Mouse (Mus musculus) liver, embryonic 12.5 days (tissue): ENCODE measurements around the gene Dnpep. TPM values are rescaled to one million over a fixed set of nuclear protein-coding genes. Genes with fewer than 3 reads are reported as not detected.

Experiments used
- ATAC-seq: fragments of 200-750 bp; cut with Nextera tagmentation; 2 replicates; pipeline ENCODE4 v1.8.0; 2017; ENCODE audit warnings: moderate number of reproducible peaks, mild to moderate bottlenecking, moderate library complexity
- H3K27ac ChIP-seq: fragments of 300-500 bp; sonication (generic); 2 replicates; pipeline ENCODE4 v1.5.1; 2016; ENCODE audit warnings: mild to moderate bottlenecking
- H3K27me3 ChIP-seq: fragments of 300-500 bp; sonication (generic); replicated peaks from 2 replicates; pipeline ENCODE4 v1.6.1; 2016; ENCODE audit warnings: mild to moderate bottlenecking, moderate library complexity
- H3K36me3 ChIP-seq: fragments of 300-500 bp; sonication (generic); 2 replicates; pipeline ENCODE4 v1.6.1; 2016; ENCODE audit warnings: mild to moderate bottlenecking, moderate library complexity
- H3K4me1 ChIP-seq: fragments of 300-500 bp; sonication (generic); 2 replicates; pipeline ENCODE4 v1.6.1; 2016
- H3K4me2 ChIP-seq: fragments of 300-500 bp; sonication (generic); 2 replicates; pipeline ENCODE4 v1.6.1; 2016; ENCODE audit warnings: mild to moderate bottlenecking, moderate library complexity
- H3K4me3 ChIP-seq: fragments of 300-500 bp; sonication (generic); 2 replicates; pipeline ENCODE4 v1.5.1; 2016; ENCODE audit warnings: mild to moderate bottlenecking, moderate library complexity
- H3K9ac ChIP-seq: fragments of 300-500 bp; sonication (generic); 2 replicates; pipeline ENCODE4 v1.6.1; 2016; ENCODE audit warnings: mild to moderate bottlenecking, moderate library complexity
- H3K9me3 ChIP-seq: fragments of 300-500 bp; sonication (generic); replicated peaks from 2 replicates; pipeline ENCODE4 v1.6.1; 2016; ENCODE audit warnings: mild to moderate bottlenecking, moderate library complexity
- WGBS: fragments of 180-500 bp; shearing (Covaris S2); methylation state at CpG from one replicate; pipeline ENCODE4 v1.1.7; 2016; ENCODE audit not compliant: insufficient replicate concordance; 5-methylcytosine and 5-hydroxymethylcytosine counted together
- polyA plus RNA-seq: library from polyadenylated mRNA; unstranded; fragments of >200 nt; fragmentation: Nextera tagmentation; extraction: Ambion mirVana; gene quantifications from 2 replicates; pipeline ENCODE4 v1.2.1, GENCODE M21; 2016

The Dnpep gene
- polyA plus RNA-seq, 1 experiment from 2014 or later: 66.3 TPM

DNA sequence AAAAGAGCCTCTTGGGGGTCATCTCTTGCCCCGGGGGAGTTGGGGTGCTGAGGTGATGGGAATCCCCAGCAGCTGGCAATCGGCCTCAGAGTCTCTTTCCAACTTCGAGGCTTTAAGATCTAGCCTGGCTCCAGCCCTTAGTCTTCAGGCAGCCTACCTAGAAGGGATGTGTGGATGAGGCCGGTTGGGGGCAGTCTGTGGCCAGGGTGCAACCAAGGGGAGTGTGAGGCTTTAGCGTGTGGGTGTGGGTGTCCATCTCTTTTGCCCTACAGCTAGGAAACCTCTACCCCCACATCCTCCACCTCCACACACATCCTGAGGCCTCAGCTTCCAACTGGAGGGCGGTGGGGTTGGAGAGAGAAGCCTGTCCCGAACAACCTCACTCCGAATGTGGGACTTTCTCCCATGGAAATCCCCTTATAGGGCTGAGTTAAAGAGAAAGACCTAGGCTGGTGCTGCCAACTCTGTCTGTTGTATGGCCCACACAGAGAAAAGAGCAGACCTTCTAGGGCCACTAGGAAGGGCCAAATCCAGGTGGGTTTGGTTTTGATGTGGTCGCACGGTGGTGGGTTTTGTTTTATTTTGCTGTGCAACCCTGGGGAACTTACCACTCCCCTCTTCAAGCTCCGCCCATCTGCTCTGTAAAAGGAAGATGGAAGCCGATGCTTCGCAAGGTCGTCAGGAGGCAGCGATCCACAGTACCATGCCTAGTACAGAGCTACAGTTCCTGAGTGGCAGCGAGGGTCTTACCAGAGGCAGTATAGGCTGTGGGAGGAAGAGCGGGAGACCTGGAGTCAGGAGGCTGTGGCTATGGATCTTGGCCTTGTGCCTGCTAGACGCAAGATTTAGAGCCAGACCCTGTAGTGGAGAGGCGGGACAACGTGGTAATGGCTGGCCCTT lies 27.5 kb upstream of the Dnpep start:
- Histone ChIP-seq H3K4me3 (no peak overlapping the region), H3K9ac (no peak overlapping the region), H3K27ac (no peak overlapping the region), H3K4me2 (no peak overlapping the region), H3K9me3 (no peaks in the 10 kb centered on the region), H3K36me3 (no peaks in the 10 kb centered on the region), H3K27me3 (peaks cover 67% of the 10 kb centered on the region), H3K4me1 (peaks cover 12% of the 10 kb centered on the region; the same call in 1 of the 2 replicates)
- no peak for ATAC-seq
- 31% methylated on average over 20 of the region's 20 CpGs for WGBS

DNA sequence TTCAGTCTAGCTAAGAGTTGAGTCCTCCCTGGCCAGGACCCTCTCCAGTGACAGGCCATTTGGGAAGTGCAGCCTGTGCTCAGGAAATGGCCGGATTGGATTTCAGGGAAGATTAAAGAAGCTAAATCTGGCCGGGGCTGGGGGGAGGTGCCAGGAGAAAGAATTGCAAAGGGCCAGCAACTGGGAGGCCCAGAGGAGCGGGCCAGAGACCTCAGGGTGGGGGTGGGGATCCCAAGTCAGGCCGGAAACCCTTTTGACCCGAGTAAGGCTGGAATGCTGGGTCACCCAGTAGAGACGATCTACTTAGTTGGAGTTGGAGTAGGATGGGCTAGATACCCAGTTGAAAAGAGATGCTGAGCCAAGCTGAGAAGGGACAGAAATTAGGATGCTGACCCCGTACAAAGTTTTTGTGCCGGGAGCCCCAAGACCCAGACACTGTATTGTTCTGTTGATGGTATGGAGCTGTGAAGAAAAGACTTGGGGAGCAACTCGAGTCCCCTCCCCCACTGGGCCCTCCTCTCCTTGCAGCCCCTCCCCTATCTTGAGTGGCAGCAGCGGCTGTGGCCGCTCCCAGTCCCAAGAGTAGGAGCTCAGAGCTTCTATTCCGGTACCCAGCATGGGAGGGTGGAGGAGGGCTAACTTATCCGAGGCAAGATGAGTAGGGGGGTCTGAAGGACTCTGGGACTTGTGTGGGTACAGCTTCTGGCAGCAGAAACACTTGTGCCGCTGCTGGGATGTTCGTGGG lies 26.7 kb upstream of the Dnpep start:
- H3K4me1 ChIP-seq: peaks cover 12% of the 10 kb centered on the region; the same call in 1 of the 2 replicates
- peak; percentile 13; the same call in 1 of the 2 replicates for ATAC-seq
- H3K27ac ChIP-seq: no peak overlapping the region; the same call in 1 of the 2 replicates
- peaks cover 73% of the 10 kb centered on the region for H3K27me3 ChIP-seq
- WGBS: 13% methylated on average over 15 of the region's 15 CpGs
- no peak overlapping the region for H3K9ac ChIP-seq
- H3K9me3 ChIP-seq: no peaks in the 10 kb centered on the region
- H3K4me2 ChIP-seq: no peak overlapping the region
- H3K4me3 ChIP-seq: no peak overlapping the region
- no peaks in the 10 kb centered on the region for H3K36me3 ChIP-seq

DNA sequence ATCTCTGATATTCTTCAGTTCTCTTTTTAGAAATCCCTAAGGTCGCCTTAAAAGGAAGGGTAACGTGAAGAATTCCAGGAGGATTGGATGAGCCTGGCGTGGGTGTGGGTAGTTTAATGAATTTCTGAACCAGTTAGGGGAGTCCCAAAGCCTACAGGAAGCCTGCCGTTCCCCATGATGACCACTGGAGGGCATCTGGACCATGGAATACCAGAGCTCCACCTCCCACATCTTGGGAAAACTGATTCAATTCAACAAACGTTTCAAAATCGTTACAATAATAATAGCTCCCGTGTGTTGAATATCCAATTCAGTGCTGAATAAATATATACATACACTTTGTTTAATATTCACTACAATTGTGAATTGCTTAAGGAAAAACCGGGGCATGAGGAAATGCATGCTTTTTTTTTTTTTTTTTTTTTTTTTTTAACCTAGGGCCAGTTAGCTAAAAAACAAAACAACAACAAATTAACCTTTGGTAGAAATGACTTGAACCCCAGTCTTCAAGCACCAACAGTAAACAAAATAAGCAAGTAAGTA lies 25.2 kb upstream of the Dnpep start:
- peaks cover 12% of the 10 kb centered on the region; the same call in 1 of the 2 replicates for H3K4me1 ChIP-seq
- H3K36me3 ChIP-seq: no peaks in the 10 kb centered on the region
- ATAC-seq: no peak

DNA sequence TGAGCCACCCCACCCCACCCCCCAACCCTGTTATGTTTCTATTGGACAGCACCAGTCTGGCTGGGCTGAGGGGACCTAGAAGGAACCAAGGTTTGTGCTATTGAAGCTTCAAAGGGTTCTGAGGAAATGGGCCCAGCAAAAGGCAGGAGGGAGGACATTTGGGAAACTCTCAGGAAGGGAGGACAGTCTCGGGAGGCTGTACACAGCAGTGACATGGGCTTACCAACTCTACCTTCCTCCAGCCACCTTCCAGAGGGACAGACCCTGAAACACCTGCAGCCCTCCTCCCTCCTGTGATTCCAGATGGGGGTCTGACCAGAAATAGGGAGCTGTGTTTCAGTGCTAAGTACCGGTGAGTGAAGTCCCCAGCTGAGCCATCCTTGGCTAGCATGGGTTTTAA lies 22.7 kb upstream of the Dnpep start:
- Histone ChIP-seq H3K9ac (no peak overlapping the region), H3K36me3 (no peaks in the 10 kb centered on the region), H3K27me3 (peaks cover 63% of the 10 kb centered on the region), H3K4me3 (no peak overlapping the region), H3K4me2 (no peak overlapping the region), H3K9me3 (no peaks in the 10 kb centered on the region), H3K4me1 (peaks cover 19% of the 10 kb centered on the region), H3K27ac (no peak overlapping the region)
- no peak for ATAC-seq
- 66% methylated on average over 2 of the region's 2 CpGs for WGBS

More for the DNA sequence above, 25.2 kb upstream of the Dnpep start:
- H3K4me2 ChIP-seq: no peak overlapping the region
- WGBS: 1% methylated on average over 8 of the region's 8 CpGs
- H3K27ac ChIP-seq: no peak overlapping the region
- no peaks in the 10 kb centered on the region for H3K9me3 ChIP-seq
- H3K9ac ChIP-seq: no peak overlapping the region
- no peak overlapping the region for H3K4me3 ChIP-seq
- H3K27me3 ChIP-seq: peaks cover 81% of the 10 kb centered on the region

DNA sequence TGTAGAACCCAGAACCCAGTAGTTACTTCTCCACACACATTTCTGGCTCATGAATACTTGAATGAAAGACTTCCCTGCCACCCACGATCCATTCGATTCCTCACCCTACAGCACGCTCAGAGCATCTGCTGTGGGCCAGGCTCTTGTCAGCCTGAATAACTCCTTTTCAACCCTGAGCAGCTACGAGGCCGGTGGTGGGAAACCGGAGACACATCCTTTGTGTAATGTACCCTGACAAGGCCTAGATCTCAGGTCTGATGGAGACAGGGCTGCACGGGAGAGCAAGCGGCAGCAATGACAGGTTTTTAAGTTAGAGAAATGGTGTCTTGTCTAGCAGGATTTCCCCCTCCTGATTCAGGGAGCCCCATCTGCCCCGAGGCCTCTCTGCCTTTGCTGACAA lies 21.5 kb upstream of the Dnpep start:
- Histone ChIP-seq H3K27ac (no peak overlapping the region), H3K4me3 (no peak overlapping the region), H3K4me2 (no peak overlapping the region), H3K4me1 (peaks cover 9% of the 10 kb centered on the region), H3K36me3 (no peaks in the 10 kb centered on the region), H3K27me3 (peaks cover 58% of the 10 kb centered on the region), H3K9me3 (no peaks in the 10 kb centered on the region), H3K9ac (no peak overlapping the region)
- 63% methylated on average over 9 of the region's 9 CpGs for WGBS
- ATAC-seq: no peak

DNA sequence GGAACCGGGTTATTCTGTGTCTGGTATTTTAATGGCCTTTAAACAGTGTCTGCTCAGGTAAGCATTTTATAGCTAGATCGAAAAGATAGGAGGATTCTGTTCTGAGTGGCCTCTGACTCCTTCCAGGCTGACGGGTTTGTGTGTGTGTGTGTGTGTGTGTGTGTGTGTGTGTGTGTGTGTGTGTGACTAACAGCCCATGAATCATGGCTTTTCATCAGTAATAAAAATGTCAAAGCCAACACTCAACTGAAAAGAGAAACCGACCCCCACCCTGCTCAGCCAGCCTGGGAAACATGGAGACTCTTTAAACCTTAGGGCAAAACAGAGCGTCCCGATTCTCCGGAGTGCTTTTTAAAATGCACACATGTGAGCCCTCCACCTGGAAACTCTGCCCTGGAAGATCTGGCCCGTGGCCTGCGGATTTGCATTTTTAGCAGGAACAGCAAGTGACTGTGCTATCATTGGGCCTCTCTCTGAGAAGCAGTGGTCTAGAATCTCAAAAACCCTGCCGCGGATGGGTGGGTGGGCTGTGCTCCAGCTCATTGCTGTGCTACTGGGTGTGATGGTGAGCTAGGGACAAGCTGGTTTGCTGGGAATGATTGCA lies 20.4 kb upstream of the Dnpep start:
- Histone ChIP-seq H3K27ac (no peak overlapping the region), H3K4me2 (no peak overlapping the region), H3K9ac (no peak overlapping the region), H3K36me3 (no peaks in the 10 kb centered on the region), H3K9me3 (no peaks in the 10 kb centered on the region), H3K27me3 (peaks cover 47% of the 10 kb centered on the region), H3K4me3 (no peak overlapping the region), H3K4me1 (peaks cover 9% of the 10 kb centered on the region)
- ATAC-seq: no peak
- WGBS: 45% methylated on average over 11 of the region's 11 CpGs

DNA sequence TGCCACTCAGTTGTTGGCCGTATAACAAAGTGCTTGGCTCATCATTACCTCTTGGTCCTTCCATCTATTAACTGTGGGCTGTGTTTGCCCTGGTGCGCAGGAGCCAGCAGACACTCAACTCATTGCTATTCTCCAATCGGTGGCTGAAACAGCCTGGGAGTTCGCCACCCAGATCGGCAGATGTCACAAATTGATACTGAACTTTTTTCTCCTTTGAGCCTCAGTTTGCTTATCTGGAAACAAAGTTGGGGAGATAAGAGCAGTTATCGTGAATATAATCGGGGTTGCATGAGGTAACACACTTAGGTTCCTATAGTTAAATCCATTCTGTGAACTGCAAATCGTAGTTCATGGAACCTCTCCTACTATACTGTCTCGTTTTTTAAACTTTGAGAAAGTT lies 19.3 kb upstream of the Dnpep start:
- WGBS: 46% methylated on average over 9 of the region's 9 CpGs
- no peaks in the 10 kb centered on the region for H3K9me3 ChIP-seq
- no peak overlapping the region for H3K4me2 ChIP-seq
- H3K36me3 ChIP-seq: no peaks in the 10 kb centered on the region
- H3K9ac ChIP-seq: no peak overlapping the region
- peaks cover 40% of the 10 kb centered on the region for H3K27me3 ChIP-seq
- no peak for ATAC-seq
- H3K27ac ChIP-seq: no peak overlapping the region
- no peak overlapping the region for H3K4me3 ChIP-seq
- peaks cover 9% of the 10 kb centered on the region for H3K4me1 ChIP-seq

DNA sequence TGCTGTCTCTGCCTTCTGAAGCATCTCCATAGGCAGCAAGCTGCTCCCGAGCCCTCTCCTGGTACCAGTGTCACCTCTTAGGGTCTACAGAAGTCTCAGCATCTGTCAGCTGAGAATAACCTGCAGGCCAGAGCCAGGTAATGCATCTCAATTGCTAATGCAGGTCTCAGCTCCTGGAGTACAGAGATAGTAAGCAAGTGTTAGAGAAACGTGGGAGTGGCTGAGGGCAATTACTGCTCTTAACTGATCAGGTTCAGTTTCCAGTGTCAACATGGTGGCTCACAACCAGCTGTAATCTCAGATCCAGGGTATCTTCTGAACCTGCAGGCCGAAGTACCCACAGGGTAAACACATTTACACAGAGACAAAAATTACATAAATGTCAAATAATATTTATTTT lies 18.7 kb upstream of the Dnpep start:
- Histone ChIP-seq H3K4me2 (no peak overlapping the region), H3K4me1 (peaks cover 9% of the 10 kb centered on the region), H3K27ac (no peak overlapping the region), H3K4me3 (no peak overlapping the region), H3K36me3 (no peaks in the 10 kb centered on the region), H3K9ac (no peak overlapping the region), H3K9me3 (no peaks in the 10 kb centered on the region), H3K27me3 (peaks cover 34% of the 10 kb centered on the region)
- ATAC-seq: no peak
- 36% methylated on average over 3 of the region's 3 CpGs for WGBS

DNA sequence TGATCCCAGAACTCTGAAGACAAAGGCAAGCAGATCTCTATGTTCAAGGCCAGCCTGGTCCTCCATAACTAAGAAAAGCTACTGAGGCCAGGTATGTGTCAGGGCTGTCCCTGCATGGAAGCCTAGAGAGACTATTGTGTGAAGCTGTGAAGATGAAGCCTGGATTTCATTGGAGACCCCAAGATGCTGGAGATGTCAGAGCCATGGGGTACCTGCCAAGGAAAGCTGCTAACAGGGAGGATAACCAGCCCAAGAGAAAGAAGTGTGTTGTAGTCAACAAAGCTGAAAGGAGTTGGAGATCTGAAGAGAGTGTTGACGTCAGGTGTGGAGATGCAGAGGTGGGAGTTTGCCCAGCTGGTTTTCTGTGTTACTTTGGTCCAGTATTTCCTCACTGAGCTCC lies 13.5 kb upstream of the Dnpep start:
- H3K4me1 ChIP-seq: 0 out of 2 replicates have a peak, but pooled peaks cover 2% of the 10 kb centered on the region
- H3K4me3 ChIP-seq: no peak overlapping the region
- no peak for ATAC-seq
- no peak overlapping the region for H3K4me2 ChIP-seq
- no peaks in the 10 kb centered on the region for H3K36me3 ChIP-seq
- H3K27me3 ChIP-seq: peaks cover 12% of the 10 kb centered on the region; the same call in 1 of the 2 replicates
- WGBS: 72% methylated on average over 1 of the region's 1 CpGs
- no peak overlapping the region for H3K27ac ChIP-seq
- H3K9ac ChIP-seq: no peak overlapping the region
- no peaks in the 10 kb centered on the region for H3K9me3 ChIP-seq

DNA sequence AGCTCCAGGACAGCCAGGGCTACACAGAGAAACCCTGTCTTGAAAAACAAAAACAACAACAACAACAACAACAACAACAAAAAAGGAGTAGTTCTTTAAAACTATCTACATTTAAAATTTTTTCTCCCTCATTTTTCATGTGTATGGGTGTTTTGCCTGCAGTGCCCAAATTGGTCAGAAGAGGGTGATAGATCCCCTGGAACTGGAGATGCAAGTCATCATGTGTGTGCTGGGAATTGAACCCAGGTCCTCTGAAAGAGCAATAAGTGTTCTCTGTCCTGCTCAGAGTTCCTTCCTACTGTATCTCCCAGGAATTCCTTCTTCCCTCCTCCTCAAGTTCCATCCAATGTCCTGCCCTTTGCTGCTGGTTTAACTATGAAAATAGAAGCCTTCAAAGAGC lies 9.7 kb upstream of the Dnpep start:
- Histone ChIP-seq H3K27me3 (0 out of 2 replicates have a peak, but pooled peaks cover 4% of the 10 kb centered on the region), H3K9me3 (no peaks in the 10 kb centered on the region), H3K9ac (no peak overlapping the region), H3K36me3 (no peaks in the 10 kb centered on the region), H3K4me1 (no peaks in the 10 kb centered on the region), H3K4me2 (no peak overlapping the region), H3K4me3 (no peak overlapping the region), H3K27ac (no peak overlapping the region)
- ATAC-seq: no peak

DNA sequence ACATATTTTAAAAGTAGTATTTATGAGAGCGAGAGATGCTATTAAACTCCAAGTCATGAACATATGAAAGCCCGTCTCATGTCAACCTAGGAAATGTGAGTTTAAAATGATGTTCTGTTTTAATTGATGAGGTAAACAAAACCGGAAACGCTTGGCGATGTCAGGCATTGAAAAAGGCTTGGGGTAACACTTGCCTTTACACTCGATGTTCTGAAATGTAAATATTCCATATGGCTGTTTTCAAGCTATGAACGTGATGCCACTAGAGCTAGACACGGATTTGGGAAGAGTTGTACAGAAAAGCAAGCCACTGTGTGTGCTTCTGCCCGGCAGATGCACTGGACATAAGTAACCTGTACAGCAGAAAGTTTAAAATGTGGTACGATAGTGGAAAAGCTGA lies 1.4 kb upstream of the Dnpep start:
- Histone ChIP-seq H3K27ac (no peak overlapping the region), H3K4me1 (peaks cover 30% of the 10 kb centered on the region), H3K4me3 (no peak overlapping the region), H3K9me3 (no peaks in the 10 kb centered on the region), H3K36me3 (peaks cover 14% of the 10 kb centered on the region), H3K9ac (no peak overlapping the region), H3K4me2 (no peak overlapping the region), H3K27me3 (no peaks in the 10 kb centered on the region)
- 80% methylated on average over 10 of the region's 10 CpGs for WGBS
- ATAC-seq: no peak

DNA sequence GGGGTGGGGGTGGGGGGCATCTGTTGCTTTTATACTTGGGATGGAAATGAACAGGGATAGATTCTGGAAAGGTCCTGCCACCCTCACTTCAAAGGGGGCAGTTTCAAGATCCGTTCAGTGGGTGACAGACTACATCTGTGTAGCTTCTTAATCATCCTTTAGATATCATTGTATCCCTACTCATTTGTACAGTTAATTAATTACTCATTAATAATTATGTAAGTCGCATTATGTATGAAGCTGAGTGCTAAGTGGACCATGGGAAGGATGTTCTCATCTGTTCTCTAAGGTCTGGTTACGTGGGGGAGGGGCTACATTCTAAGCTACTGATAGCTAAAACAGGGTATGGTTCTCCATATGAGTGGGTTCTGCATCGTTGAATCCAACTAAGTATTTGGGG lies 946 bp upstream of the Dnpep start:
- no peak overlapping the region for H3K9ac ChIP-seq
- 76% methylated on average over 4 of the region's 4 CpGs for WGBS

More for the DNA sequence above, 946 bp upstream of the Dnpep start:
- no peak for ATAC-seq
- Histone ChIP-seq H3K36me3 (peaks cover 18% of the 10 kb centered on the region), H3K4me3 (no peak overlapping the region), H3K27me3 (no peaks in the 10 kb centered on the region), H3K4me2 (peak overlapping the region; percentile 92), H3K4me1 (peaks cover 34% of the 10 kb centered on the region), H3K9me3 (no peaks in the 10 kb centered on the region), H3K27ac (no peak overlapping the region)
